Mouse (Mus musculus) intestine, embryonic 14.5 days (tissue): ENCODE measurements at regions not wholly inside any gene's neighbourhood (a gene's known extent, or its start where the extent isn't known, plus 50 kb on each side); places are given as distances from the start of the nearest gene placed in this dataset.
A peak's percentile ranks its signal among the peaks of the same experiment; 100 is the strongest.

Source experiments
- ATAC-seq: fragments of 200-750 bp; cut with Nextera tagmentation; replicated peaks from 2 replicates; pipeline ENCODE4 v1.8.0; 2017; ENCODE audit warnings: low read depth, moderate number of reproducible peaks, moderate TSS enrichment, moderate library complexity; ENCODE audit not compliant: low FRiP score, low TSS enrichment
- DNase-seq: peaks from one replicate; pipeline ENCODE4 v3.0.0-alpha.2; 2018; ENCODE audit warnings: low spot score
- H3K27ac ChIP-seq: fragments of 300-500 bp; sonication (generic); 2 replicates; pipeline ENCODE4 v1.5.1; 2014; ENCODE audit warnings: low read depth, mild to moderate bottlenecking, control low read depth
- H3K27me3 ChIP-seq: fragments of 300-500 bp; sonication (generic); replicated peaks from 2 replicates; pipeline ENCODE4 v1.6.1; 2014; ENCODE audit warnings: low read length, control low read depth; ENCODE audit not compliant: control insufficient read depth, insufficient read depth
- H3K36me3 ChIP-seq: fragments of 300-500 bp; sonication (generic); 2 replicates; pipeline ENCODE4 v1.6.1; 2014; ENCODE audit warnings: low read length, control low read depth; ENCODE audit not compliant: control insufficient read depth, insufficient read depth
- H3K4me1 ChIP-seq: fragments of 300-500 bp; sonication (generic); replicated peaks from 2 replicates; pipeline ENCODE4 v1.6.1; 2014; ENCODE audit warnings: low read length, control low read depth, mixed read lengths; ENCODE audit not compliant: control insufficient read depth, insufficient read depth
- H3K4me2 ChIP-seq: fragments of 300-500 bp; sonication (generic); 2 replicates; pipeline ENCODE4 v1.6.1; 2014; ENCODE audit warnings: low read length
- H3K4me3 ChIP-seq: fragments of 300-500 bp; sonication (generic); 2 replicates; pipeline ENCODE4 v1.5.1; 2014; ENCODE audit warnings: low read depth, low read length, control low read depth, mixed read lengths
- H3K9ac ChIP-seq: fragments of 300-500 bp; sonication (generic); 2 replicates; pipeline ENCODE4 v1.6.1; 2014; ENCODE audit warnings: mild to moderate bottlenecking, low read length
- H3K9me3 ChIP-seq: fragments of 300-500 bp; sonication (generic); 2 replicates; pipeline ENCODE4 v1.6.1; 2016; ENCODE audit warnings: low read length, control low read depth; ENCODE audit not compliant: control insufficient read depth
- WGBS: fragments of 180-500 bp; shearing (Covaris S2); extraction: QIAGEN DNeasy Blood & Tissue Kit; methylation state at CpG from one replicate; pipeline ENCODE4 v1.1.7; 2014; 5-methylcytosine and 5-hydroxymethylcytosine counted together

DNA sequence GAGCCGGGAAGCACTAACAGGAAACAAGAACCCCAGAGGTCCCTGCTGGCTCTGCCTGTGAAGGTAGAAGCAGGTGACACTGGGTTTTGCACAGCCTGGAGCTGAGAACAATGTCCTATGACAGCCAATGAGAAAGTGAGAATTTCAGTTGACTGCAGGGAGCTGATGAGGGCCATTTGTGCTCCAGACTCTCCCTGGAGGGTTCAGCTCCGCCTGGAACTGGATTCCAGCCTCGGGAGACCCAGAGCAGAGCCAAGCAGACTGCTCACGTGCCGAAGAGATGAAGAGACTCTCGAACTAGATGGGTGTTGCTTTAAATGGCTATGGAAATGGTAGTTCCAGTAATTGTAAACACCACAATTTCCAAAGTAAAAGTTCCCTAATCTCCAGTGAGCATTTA, 93.5 kb downstream of the Cand1 start:
- ATAC-seq = no peak
- Histone ChIP-seq H3K4me1 (no peaks in the 10 kb centered on the region), H3K4me3 (no peak overlapping the region)

DNA sequence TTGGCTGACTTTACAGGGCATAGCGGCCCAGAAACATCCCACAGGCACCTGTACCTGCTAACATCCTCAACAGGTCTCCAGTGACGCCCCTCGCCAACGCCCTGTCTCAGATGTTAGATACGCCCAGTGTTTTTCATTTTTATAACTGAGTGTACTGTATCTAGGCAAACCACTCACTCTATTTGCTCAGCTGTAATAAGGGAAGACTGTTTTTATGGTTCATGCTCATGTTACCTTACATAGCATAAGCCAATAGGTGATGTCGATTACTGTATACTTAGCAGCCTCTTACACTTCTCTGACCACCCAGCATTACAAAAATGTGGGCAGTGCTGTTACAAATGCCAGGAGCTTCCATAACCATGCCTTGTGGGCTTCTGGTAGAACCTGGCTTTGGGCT, 97.0 kb downstream of the Cand1 start:
- 91% methylated on average over 6 of the region's 6 CpGs for whole genome bisulfite sequencing
- Histone ChIP-seq H3K4me2 (no peak overlapping the region), H3K27me3 (no peaks in the 10 kb centered on the region), H3K4me3 (no peak overlapping the region), H3K4me1 (no peaks in the 10 kb centered on the region), H3K27ac (no peak overlapping the region), H3K9me3 (no peaks in the 10 kb centered on the region), H3K36me3 (no peaks in the 10 kb centered on the region), H3K9ac (no peak overlapping the region)
- no peak for DNase-seq
- no peak for ATAC-seq

More for the DNA sequence above, 93.5 kb downstream of the Cand1 start:
- H3K27me3 ChIP-seq = no peaks in the 10 kb centered on the region
- H3K27ac ChIP-seq = no peak overlapping the region
- no peaks in the 10 kb centered on the region for H3K9me3 ChIP-seq
- no peak for DNase-seq
- H3K4me2 ChIP-seq = no peak overlapping the region
- H3K9ac ChIP-seq = no peak overlapping the region
- no peaks in the 10 kb centered on the region for H3K36me3 ChIP-seq
- WGBS = 68% methylated on average over 6 of the region's 6 CpGs

GRCm38 (mm10) chr10:119142307-119142706, 97.5 kb downstream of the Cand1 start:
- ATAC-seq (no peak), DNase-seq (no peak)
- Histone ChIP-seq H3K4me3 (no peak overlapping the region), H3K4me2 (no peak overlapping the region), H3K36me3 (no peaks in the 10 kb centered on the region), H3K27ac (no peak overlapping the region), H3K27me3 (no peaks in the 10 kb centered on the region), H3K9me3 (no peaks in the 10 kb centered on the region), H3K9ac (no peak overlapping the region), H3K4me1 (no peaks in the 10 kb centered on the region)
- 73% methylated on average over 5 of the region's 5 CpGs for WGBS

- Histone ChIP-seq H3K27ac (no peak overlapping the region), H3K36me3 (no peaks in the 10 kb centered on the region), H3K9me3 (no peaks in the 10 kb centered on the region), H3K4me1 (no peaks in the 10 kb centered on the region), H3K4me2 (no peak overlapping the region), H3K27me3 (no peaks in the 10 kb centered on the region), H3K9ac (no peak overlapping the region), H3K4me3 (no peak overlapping the region)
- DNase-seq = no peak
- no peak for ATAC-seq
- WGBS = 58% methylated on average over 6 of the region's 6 CpGs
These were observed 101.6 kb downstream of the Cand1 start for GRCm38 (mm10) chr10:119138237-119138636.

GRCm38 (mm10) chr10:119135489-119135924, 104.3 kb downstream of the Cand1 start:
- Histone ChIP-seq H3K4me2 (no peak overlapping the region), H3K27me3 (no peaks in the 10 kb centered on the region), H3K4me1 (no peaks in the 10 kb centered on the region), H3K9me3 (no peaks in the 10 kb centered on the region), H3K9ac (no peak overlapping the region), H3K4me3 (no peak overlapping the region), H3K27ac (no peak overlapping the region), H3K36me3 (no peaks in the 10 kb centered on the region)
- ATAC-seq (no peak; the same call in 1 of the 2 replicates), DNase-seq (no peak)
- 37% methylated on average over 11 of the region's 11 CpGs for WGBS

- Histone ChIP-seq H3K36me3 (no peaks in the 10 kb centered on the region), H3K9ac (no peak overlapping the region), H3K4me2 (no peak overlapping the region), H3K4me3 (no peak overlapping the region), H3K27ac (no peak overlapping the region), H3K27me3 (no peaks in the 10 kb centered on the region), H3K4me1 (no peaks in the 10 kb centered on the region), H3K9me3 (no peaks in the 10 kb centered on the region)
- DNase-seq (no peak), ATAC-seq (peak; percentile 65; the same call in 1 of the 2 replicates)
- WGBS = 45% methylated on average over 10 of the region's 10 CpGs
These were observed 104.9 kb downstream of the Cand1 start for GRCm38 (mm10) chr10:119134797-119135488.

GRCm38 (mm10) chr10:119131977-119132376, 107.9 kb downstream of the Cand1 start:
- no peak overlapping the region for H3K27ac ChIP-seq
- no peaks in the 10 kb centered on the region for H3K9me3 ChIP-seq
- no peaks in the 10 kb centered on the region for H3K36me3 ChIP-seq
- no peaks in the 10 kb centered on the region for H3K4me1 ChIP-seq
- H3K27me3 ChIP-seq = no peaks in the 10 kb centered on the region
- 27% methylated on average over 16 of the region's 16 CpGs for WGBS
- DNase-seq (peak; percentile 58), ATAC-seq (no peak)
- H3K4me3 ChIP-seq = no peak overlapping the region
- H3K9ac ChIP-seq = no peak overlapping the region
- H3K4me2 ChIP-seq = peak overlapping the region; percentile 36

- DNase-seq = no peak
- Histone ChIP-seq H3K9me3 (no peaks in the 10 kb centered on the region), H3K4me2 (no peak overlapping the region), H3K27ac (no peak overlapping the region), H3K27me3 (no peaks in the 10 kb centered on the region), H3K9ac (no peak overlapping the region), H3K4me1 (no peaks in the 10 kb centered on the region), H3K4me3 (no peak overlapping the region), H3K36me3 (no peaks in the 10 kb centered on the region)
- no peak for ATAC-seq
- 82% methylated on average over 6 of the region's 6 CpGs for WGBS
These were observed 109.2 kb downstream of the Cand1 start for GRCm38 (mm10) chr10:119130676-119131075.

DNA sequence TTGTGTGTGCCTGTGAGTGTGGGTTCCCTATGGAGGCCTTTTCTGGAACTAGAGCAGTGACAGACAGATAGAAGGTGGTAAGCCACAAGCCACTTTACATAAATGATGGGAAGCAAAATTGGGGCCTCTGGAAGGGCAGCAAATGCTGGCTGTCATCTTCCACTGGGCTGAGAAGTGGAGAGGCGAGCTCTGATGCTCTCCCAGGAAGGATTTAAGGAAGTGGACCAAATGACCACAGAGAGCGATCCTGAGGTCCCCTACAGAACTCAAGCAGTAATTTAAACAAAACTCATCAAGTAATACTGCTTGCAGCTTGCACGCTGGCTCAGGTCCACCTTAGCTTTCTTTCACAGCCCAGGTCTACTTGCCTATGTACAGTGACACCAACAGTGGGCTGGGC, 111.8 kb downstream of the Cand1 start:
- no peak overlapping the region for H3K4me3 ChIP-seq
- 89% methylated on average over 3 of the region's 3 CpGs for WGBS
- H3K9ac ChIP-seq = no peak overlapping the region
- no peaks in the 10 kb centered on the region for H3K4me1 ChIP-seq
- no peak overlapping the region for H3K4me2 ChIP-seq
- no peak for DNase-seq
- no peak overlapping the region for H3K27ac ChIP-seq
- no peaks in the 10 kb centered on the region for H3K9me3 ChIP-seq
- H3K27me3 ChIP-seq = no peaks in the 10 kb centered on the region
- H3K36me3 ChIP-seq = no peaks in the 10 kb centered on the region
- ATAC-seq = no peak
